Mouse (Mus musculus) bone marrow macrophage, adult 2 months (primary cell): Measurements from ENCODE around the gene Prickle2. TPM values are rescaled to one million over a fixed set of nuclear protein-coding genes. Genes with fewer than 3 reads are reported as not detected.

Experiments
- H3K27ac ChIP-seq: 2 replicates; pipeline ENCODE4 v1.5.1; 2012; ENCODE audit warnings: low read depth, low read length; ENCODE audit not compliant: insufficient read depth
- H3K4me1 ChIP-seq: 2 replicates; pipeline ENCODE4 v1.6.1; 2012; ENCODE audit warnings: low read length; ENCODE audit not compliant: control insufficient read depth, insufficient read depth
- H3K4me3 ChIP-seq: 2 replicates; pipeline ENCODE4 v1.5.1; 2012; ENCODE audit warnings: mild to moderate bottlenecking, low read length, moderate library complexity; ENCODE audit not compliant: insufficient read depth
- CTCF ChIP-seq: IDR thresholded peaks from 2 replicates; pipeline ENCODE4 v1.5.1; 2012; ENCODE audit warnings: low read depth, mild to moderate bottlenecking, low read length, moderate library complexity
- POLR2A ChIP-seq: IDR thresholded peaks from 2 replicates; pipeline ENCODE4 v1.6.1; 2012; ENCODE audit warnings: mild to moderate bottlenecking, low read depth, low read length, borderline replicate concordance
- polyA plus RNA-seq: library from polyadenylated mRNA; stranded (reverse); fragments of >200 nt; gene quantifications from 2 replicates; pipeline ENCODE4 v1.2.4, GENCODE M21; 2012; ENCODE audit not compliant: missing spikeins, insufficient read depth, insufficient read length

The Prickle2 gene
- polyA plus RNA-seq, 1 experiment: 1.6 TPM

DNA sequence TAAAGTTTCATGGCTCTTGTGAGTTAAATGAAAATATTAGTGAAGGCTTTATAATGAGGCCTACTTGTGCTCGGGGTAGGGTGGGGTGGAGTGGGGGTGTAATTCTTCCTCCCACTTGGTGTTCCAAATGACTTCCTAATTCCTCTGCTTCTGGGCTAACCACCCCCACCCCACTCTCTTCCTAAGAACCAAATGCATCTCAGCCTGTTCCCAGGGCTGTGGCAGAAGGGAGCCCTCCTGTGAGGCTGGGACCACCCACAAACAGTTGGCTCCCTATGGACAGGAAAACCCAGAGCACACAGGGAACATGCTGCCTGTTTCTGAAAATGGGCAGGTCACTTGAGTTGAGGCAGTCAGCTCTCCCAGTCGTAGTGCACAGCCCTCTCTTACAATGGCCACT, 100.8 kb downstream of the Prickle2 start:
- TF ChIP-seq POLR2A (no peak), CTCF (no peak)
- Histone ChIP-seq H3K4me3 (no peak overlapping the region), H3K4me1 (no peaks in the 10 kb centered on the region), H3K27ac (no peak overlapping the region)

DNA sequence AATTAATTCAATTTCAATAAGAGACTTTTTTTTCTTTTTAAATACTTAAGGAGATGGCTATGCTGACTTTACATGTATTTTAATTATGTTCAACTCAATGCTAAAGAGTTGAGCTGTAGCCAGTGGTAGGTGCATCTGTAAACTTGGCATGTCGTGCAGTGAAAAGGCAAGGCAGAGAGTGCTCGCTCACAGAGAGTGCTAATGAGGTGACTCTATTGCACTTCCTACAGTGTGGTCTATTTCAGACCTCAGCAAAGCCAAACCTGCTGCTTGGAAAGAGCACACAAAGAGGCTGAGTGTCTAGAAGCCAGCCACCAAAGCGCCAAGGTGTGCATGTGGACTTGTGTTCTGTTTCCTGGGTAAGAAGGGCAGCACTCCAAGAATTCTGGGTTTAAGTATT, 109.6 kb downstream of the Prickle2 start:
- TF ChIP-seq POLR2A (no peak), CTCF (no peak)
- Histone ChIP-seq H3K27ac (no peak overlapping the region), H3K4me1 (no peaks in the 10 kb centered on the region), H3K4me3 (no peak overlapping the region)

DNA sequence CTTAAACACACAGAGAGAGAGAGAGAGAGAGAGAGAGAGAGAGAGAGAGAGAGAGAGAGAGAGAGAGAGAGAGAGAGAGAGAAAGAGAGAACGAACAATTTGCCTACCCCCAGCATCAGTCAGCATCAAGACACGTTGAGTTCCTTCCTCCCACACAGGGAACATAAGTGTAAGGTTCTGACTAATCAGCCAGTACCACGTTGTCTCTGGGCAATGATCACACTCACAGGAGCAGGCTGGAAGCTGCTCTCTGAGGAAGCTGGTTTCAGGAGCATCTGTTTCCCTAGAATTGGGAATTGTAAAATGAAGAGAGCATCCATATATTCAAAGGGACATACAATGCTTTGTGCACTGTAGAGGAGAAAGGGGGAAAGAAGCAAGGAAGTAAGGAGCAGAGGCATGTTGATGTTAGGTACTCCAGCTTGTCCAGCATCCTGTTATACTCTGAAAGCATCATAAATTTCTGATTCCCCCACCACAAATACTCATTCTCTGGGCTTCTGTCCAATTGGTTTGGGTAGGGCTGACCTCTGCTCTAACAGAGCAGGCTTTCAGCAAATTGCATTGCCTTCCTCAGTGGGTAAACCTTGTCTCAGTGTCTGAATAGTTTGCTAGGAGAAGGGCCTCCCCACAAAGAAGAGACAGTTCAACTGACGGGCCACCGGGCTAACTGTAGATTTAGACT, 116.4 kb downstream of the Prickle2 start:
- Histone ChIP-seq H3K27ac (no peak overlapping the region), H3K4me1 (no peaks in the 10 kb centered on the region), H3K4me3 (no peak overlapping the region)
- no peak for TF ChIP-seq CTCF
- TF ChIP-seq POLR2A: no peak

DNA sequence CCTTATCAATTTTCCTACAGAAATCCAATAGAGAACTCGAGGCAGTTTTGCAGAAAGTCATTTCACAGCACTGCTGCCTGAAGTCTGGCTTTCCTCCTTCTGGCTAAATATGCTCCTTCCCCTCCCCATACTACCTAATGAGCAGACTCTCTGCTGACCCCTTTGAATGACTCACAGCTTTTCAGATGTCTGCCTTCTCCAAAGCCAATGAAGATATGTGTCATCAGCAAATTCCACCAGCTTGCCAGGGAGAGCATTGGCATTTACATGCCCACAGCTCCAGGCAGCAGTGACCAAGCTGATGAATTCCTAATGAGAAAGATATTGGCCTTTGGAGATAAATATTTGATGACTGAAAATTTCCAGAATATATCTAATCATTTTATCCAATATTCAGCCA, 121.9 kb downstream of the Prickle2 start:
- Histone ChIP-seq H3K27ac (no peak overlapping the region), H3K4me1 (no peaks in the 10 kb centered on the region), H3K4me3 (no peak overlapping the region)
- TF ChIP-seq CTCF (no peak), POLR2A (no peak)

DNA sequence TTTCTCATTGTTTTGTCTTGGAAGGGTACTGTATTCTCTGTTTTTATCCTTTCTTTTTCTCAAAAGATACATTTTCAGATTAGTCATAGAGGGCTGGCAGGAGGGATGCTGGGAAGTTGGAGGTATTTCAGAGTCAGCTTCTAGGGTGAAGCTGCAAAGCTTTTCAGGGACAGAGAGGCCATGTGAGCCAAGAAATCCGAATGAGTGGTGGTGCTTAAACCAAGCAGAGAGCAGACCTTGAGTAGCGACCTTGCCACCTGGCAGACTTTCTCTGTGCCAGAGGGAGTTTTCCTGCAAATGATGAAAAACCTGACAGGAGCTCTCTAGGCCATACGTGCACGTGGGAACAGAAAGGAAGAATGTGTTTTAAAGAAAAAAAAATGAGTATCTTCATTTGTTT, 130.7 kb downstream of the Prickle2 start:
- no peak overlapping the region for H3K27ac ChIP-seq
- H3K4me3 ChIP-seq: no peak overlapping the region
- no peaks in the 10 kb centered on the region for H3K4me1 ChIP-seq
- TF ChIP-seq CTCF (no peak), POLR2A (no peak)

DNA sequence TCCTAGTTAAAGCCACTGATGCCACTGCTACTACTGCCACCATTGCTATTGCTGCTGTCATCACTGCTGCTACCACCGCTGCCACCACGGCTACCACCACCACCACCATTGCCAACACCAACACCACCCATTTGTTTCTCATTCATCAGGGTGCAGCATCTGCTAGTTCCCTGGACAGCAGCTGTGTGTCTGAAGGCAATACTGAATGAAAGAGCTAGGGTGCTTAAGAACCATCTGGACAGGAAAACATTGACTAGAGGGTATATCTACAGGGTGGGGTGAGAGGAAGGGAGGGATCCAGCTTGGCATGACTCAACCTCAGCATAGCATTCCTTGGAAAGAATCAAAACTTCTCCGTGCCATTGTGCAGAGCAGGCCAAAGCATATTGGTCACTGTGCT, 133.8 kb downstream of the Prickle2 start:
- Histone ChIP-seq H3K27ac (no peak overlapping the region), H3K4me3 (no peak overlapping the region), H3K4me1 (no peaks in the 10 kb centered on the region)
- TF ChIP-seq CTCF (no peak), POLR2A (no peak)

DNA sequence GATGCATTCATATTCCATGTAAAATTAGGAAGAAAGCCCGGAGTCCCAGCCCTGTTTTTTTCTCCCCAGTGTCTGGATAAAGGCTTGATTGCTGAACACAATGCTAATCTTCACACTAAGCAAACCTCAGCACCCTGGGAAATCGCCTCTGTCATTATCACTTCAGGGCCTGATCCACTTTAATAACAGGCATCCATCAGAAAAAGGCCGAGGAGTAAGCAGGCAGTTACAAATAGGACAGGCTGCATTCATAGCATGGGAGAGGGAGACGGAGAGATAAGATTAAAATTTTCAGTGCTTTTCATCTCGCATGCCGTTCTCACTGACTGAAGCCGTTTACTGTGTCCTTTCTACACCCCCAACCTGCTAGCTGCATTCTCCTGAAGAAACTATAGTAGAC, 135.9 kb downstream of the Prickle2 start:
- Histone ChIP-seq H3K4me3 (no peak overlapping the region), H3K4me1 (no peaks in the 10 kb centered on the region), H3K27ac (no peak overlapping the region)
- TF ChIP-seq CTCF (no peak), POLR2A (no peak)

DNA sequence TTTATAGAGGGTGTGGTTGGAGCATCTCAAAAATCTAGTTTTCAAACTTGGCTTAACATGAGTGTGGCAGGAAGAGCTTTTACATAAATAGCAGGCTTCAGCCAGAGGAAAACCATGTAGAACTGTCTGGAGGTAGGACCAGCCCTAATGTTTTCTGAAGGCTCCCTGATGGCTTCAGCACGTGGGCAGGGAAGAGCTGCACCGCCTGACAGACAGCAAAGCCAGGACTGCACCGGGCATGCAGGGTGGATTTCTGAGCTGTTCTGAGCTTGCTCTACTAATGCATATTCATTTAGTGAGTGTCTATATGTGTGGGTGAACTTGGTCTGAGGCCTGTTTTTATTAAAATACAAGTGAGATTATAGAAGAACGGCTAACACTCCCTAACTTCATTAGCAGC, 136.7 kb downstream of the Prickle2 start:
- Histone ChIP-seq H3K4me3 (no peak overlapping the region), H3K27ac (no peak overlapping the region), H3K4me1 (no peaks in the 10 kb centered on the region)
- no peak for TF ChIP-seq CTCF
- no peak for TF ChIP-seq POLR2A

DNA sequence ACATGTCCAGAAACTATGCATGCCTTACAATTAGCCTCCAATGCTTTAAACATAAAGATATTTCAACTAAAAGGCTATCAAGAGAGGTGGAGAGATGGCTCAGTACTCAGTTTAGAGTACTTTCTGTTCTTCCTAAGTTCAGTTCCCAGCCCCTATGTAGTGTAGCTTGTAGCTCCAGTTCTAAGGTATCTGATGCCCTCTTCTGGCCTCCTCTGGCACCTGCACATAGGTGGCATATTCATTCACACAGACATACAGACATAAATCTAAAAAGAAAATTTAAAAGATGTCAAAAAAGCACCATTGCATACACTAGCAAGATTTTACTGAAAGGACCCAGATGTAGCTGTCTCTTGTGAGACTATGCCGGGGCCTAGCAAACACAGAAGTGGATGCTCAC, 146.7 kb downstream of the Prickle2 start:
- Histone ChIP-seq H3K4me1 (no peaks in the 10 kb centered on the region), H3K27ac (no peak overlapping the region), H3K4me3 (no peak overlapping the region)
- no peak for TF ChIP-seq POLR2A
- no peak for TF ChIP-seq CTCF

DNA sequence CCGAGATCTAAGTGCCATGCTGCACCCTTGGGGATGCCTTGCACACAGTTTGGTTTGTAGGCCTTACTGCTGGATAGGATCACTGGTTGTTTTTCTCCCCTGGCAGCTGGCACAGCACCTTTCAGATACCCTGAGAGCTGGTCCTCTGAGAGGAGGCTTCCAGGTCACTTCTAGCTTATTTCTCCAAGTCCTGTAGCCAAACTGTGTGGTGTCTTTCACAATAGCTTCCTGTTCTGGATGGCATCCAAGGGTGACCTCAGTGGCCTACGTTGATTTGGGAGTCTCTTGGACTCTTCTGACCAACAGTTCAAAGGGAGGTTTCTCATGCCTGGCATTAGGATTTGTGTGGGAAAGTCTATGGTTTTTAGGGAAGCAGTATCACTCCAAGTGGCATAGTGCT, 150.3 kb downstream of the Prickle2 start:
- H3K4me3 ChIP-seq: no peak overlapping the region
- TF ChIP-seq CTCF: no peak
- TF ChIP-seq POLR2A: no peak

DNA sequence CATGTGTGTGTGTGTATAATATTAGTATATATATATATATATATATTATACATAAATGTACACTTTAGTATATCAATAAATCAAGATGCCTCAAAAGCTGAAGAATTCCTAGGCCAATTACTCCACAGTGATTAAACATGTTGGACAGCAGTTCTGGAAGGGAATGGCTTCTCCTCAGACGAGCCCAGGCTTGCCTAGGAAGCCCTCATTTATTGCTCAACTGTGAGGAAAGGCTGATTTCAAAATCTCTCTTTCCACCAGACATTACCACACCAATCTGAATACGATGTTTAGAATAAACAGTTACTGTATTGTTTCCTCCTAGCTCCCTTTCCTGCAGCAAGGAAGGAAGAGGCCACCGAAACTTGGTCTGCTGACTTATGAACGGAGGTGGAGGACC, 152.9 kb downstream of the Prickle2 start:
- no peaks in the 10 kb centered on the region for H3K4me1 ChIP-seq
- TF ChIP-seq POLR2A: no peak
- no peak for TF ChIP-seq CTCF
- H3K4me3 ChIP-seq: no peak overlapping the region
- H3K27ac ChIP-seq: no peak overlapping the region

More for the DNA sequence above, 150.3 kb downstream of the Prickle2 start:
- Histone ChIP-seq H3K4me1 (no peaks in the 10 kb centered on the region), H3K27ac (no peak overlapping the region)
